Comparison of ENCODE assay signal across 9 mouse cellular contexts in genomic region chr10:128918246-128918645, GRCm38 (mm10). TPM values are rescaled to one million over a fixed set of nuclear protein-coding genes. Genes with fewer than 3 reads are reported as not detected.
A peak's percentile ranks its signal among the peaks of the same experiment; 100 is the strongest.
DNase-seq lines count a peak whose midpoint lies in the region; ATAC-seq and TF ChIP-seq lines count a peak whose summit lies in the region.
"Had no signal": no experiment of that assay in that cellular context is flagged by ENCODE, and none has a peak within 500 bp of the region (broad histone marks: within the 10 kb centered on the region; RNA-seq: fewer than 3 reads in every experiment).

No protein-coding gene starts in this region.

- H3K27me3 ChIP-seq in kidney, embryonic 16.5 days (ENCODE audit: insufficient read depth, low read length): no peaks in the 10 kb centered on the region
- H3K27me3 ChIP-seq in stomach, postnatal 0 days (ENCODE audit: control insufficient read depth, insufficient read depth, low read length): no peaks in the 10 kb centered on the region

- H3K9ac ChIP-seq in kidney, embryonic 16.5 days (replicated peaks; ENCODE audit: low read length): no peak overlapping the region
- no peak overlapping the region for H3K9ac ChIP-seq in stomach, postnatal 0 days (ENCODE audit: low read length)

- 76% methylated on average over 7 of the region's 7 CpGs for WGBS in kidney, embryonic 16.5 days
- 62% methylated on average over 7 of the region's 7 CpGs for WGBS in stomach, postnatal 0 days

- ATAC-seq in kidney, embryonic 16.5 days (ENCODE audit: low FRiP score, low TSS enrichment): no peak
- ATAC-seq in stomach, postnatal 0 days (ENCODE audit: low FRiP score, low TSS enrichment): no peak

- no peak overlapping the region for H3K4me3 ChIP-seq in layer of hippocampus, adult 2 months
- H3K4me3 ChIP-seq in kidney, embryonic 16.5 days (ENCODE audit: low read length): no peak overlapping the region
- H3K4me3 ChIP-seq in stomach, postnatal 0 days (ENCODE audit: low read depth, low read length): no peak overlapping the region

- H3K27ac ChIP-seq in layer of hippocampus, adult 2 months: peak overlapping the region; percentile 98
- peak overlapping the region; percentile 59; the same call in 1 of the 2 replicates for H3K27ac ChIP-seq in kidney, embryonic 16.5 days (ENCODE audit: low read length)
- H3K27ac ChIP-seq in stomach, postnatal 0 days (replicated peaks): peak overlapping the region; percentile 71; the same call in 1 of the 2 replicates
- H3K27ac ChIP-seq: macrophage had no signal

- H3K9me3 ChIP-seq in kidney, embryonic 16.5 days (ENCODE audit: low read length): no peaks in the 10 kb centered on the region
- no peaks in the 10 kb centered on the region for H3K9me3 ChIP-seq in stomach, postnatal 0 days (ENCODE audit: control insufficient read depth, low read length)

- H3K4me2 ChIP-seq in kidney, embryonic 16.5 days (replicated peaks; ENCODE audit: low read depth, low read length): no peak overlapping the region
- no peak overlapping the region for H3K4me2 ChIP-seq in stomach, postnatal 0 days (replicated peaks; ENCODE audit: low read depth)

- H3K36me3 ChIP-seq in kidney, embryonic 16.5 days (ENCODE audit: insufficient read depth, low read length): peaks cover 46% of the 10 kb centered on the region
- H3K36me3 ChIP-seq in stomach, postnatal 0 days (ENCODE audit: control insufficient read depth, insufficient read depth, low read length): peaks cover 16% of the 10 kb centered on the region

- peaks cover 45% of the 10 kb centered on the region for H3K4me1 ChIP-seq in kidney, embryonic 16.5 days (ENCODE audit: insufficient read depth, low read length)
- H3K4me1 ChIP-seq in stomach, postnatal 0 days (replicated peaks; ENCODE audit: control insufficient read depth, insufficient read depth): 0 out of 2 replicates have a peak, but pooled peaks cover 10% of the 10 kb centered on the region

- no peak for TF ChIP-seq CTCF in layer of hippocampus, adult 2 months (conservative IDR thresholded peaks at IDR 0.05)
- no peak for TF ChIP-seq CTCF in stomach, postnatal 0 days (IDR thresholded peaks at IDR 0.05; ENCODE audit: low read depth)

- DNase-seq in layer of hippocampus, adult 2 months (ENCODE audit: low spot score in 2 of 2): no peak
- DNase-seq in layer of hippocampus, adult 18-20 months (ENCODE audit: low spot score in 2 of 2): no peak
- peak; percentile 54 for DNase-seq in adipocyte (ENCODE audit: low spot score)
- DNase-seq in fibroblast of lung, adult 2 months (ENCODE audit: low read depth): peak; percentile 37
- DNase-seq in stomach, postnatal 0 days (ENCODE audit: low spot score): no peak
- no peak for DNase-seq in embryo, embryonic 10.5 days (ENCODE audit: low spot score)
- DNase-seq in ovary, postnatal 14 days (ENCODE audit: low spot score): no peak

- no peak for TF ChIP-seq EP300 in stomach, postnatal 0 days (optimal IDR thresholded peaks at IDR 0.05)

RNA-seq across cellular contexts. Expression of gene Rdh5, which starts 4.4 kb away (rescaled TPM):
- 1 to 10 TPM; 4.3 to 8.4 TPM for total RNA-seq in layer of hippocampus, adult 2 months (2021)
- 1 to 10 TPM; 7.1 to 8.1 TPM for total RNA-seq in layer of hippocampus, adult 18-20 months (2021)
- polyA plus RNA-seq in kidney, embryonic 16.5 days (2015; fragmentation: Nextera tagmentation; extraction: Ambion mirVana): 17.7 and 20.5 TPM in 2 replicates
- 8.1 and 9.5 TPM in 2 replicates for polyA plus RNA-seq in stomach, postnatal 0 days (2015; fragmentation: Nextera tagmentation; extraction: Ambion mirVana)

RNA-seq across cellular contexts. Expression of gene Bloc1s1, which starts 5.6 kb away (rescaled TPM):
- 100 to 1,000 TPM in 1 of 2 experiments, 10 to 100 TPM in 1; 88.5 to 102 TPM for total RNA-seq in layer of hippocampus, adult 2 months (2021)
- total RNA-seq in layer of hippocampus, adult 18-20 months (2021): 10 to 100 TPM; 94.9 to 98.7 TPM
- 227 and 234 TPM in 2 replicates for polyA plus RNA-seq in kidney, embryonic 16.5 days (2015; fragmentation: Nextera tagmentation; extraction: Ambion mirVana)
- polyA plus RNA-seq in stomach, postnatal 0 days (2015; fragmentation: Nextera tagmentation; extraction: Ambion mirVana): 194 and 198 TPM in 2 replicates

RNA-seq across cellular contexts. Expression of gene Itga7, which starts 15.4 kb away (rescaled TPM):
- total RNA-seq in layer of hippocampus, adult 2 months (2021): 10 to 100 TPM; 39.5 to 42.9 TPM
- total RNA-seq in layer of hippocampus, adult 18-20 months (2021): 10 to 100 TPM; 29.7 to 30.0 TPM
- 3.9 and 4.0 TPM in 2 replicates for polyA plus RNA-seq in kidney, embryonic 16.5 days (2015; fragmentation: Nextera tagmentation; extraction: Ambion mirVana)
- 8.5 and 8.7 TPM in 2 replicates for polyA plus RNA-seq in stomach, postnatal 0 days (2015; fragmentation: Nextera tagmentation; extraction: Ambion mirVana)
- polyA plus RNA-seq: macrophage had no signal

RNA-seq across cellular contexts. Expression of gene Cd63, which starts 17.5 kb away (rescaled TPM):
- total RNA-seq in layer of hippocampus, adult 2 months (2021): 10 to 100 TPM; 71.0 to 81.9 TPM
- 10 to 100 TPM; 74.2 to 79.4 TPM for total RNA-seq in layer of hippocampus, adult 18-20 months (2021)
- polyA plus RNA-seq in kidney, embryonic 16.5 days (2015; fragmentation: Nextera tagmentation; extraction: Ambion mirVana): 775 and 850 TPM in 2 replicates
- 760 and 773 TPM in 2 replicates for polyA plus RNA-seq in stomach, postnatal 0 days (2015; fragmentation: Nextera tagmentation; extraction: Ambion mirVana)

RNA-seq across cellular contexts. Expression of gene Gdf11, which starts 26.7 kb away (rescaled TPM):
- total RNA-seq in layer of hippocampus, adult 2 months (2021): 10 to 100 TPM; 20.5 to 21.9 TPM
- total RNA-seq in layer of hippocampus, adult 18-20 months (2021): 10 to 100 TPM; 18.2 to 18.9 TPM
- 6.8 and 7.8 TPM in 2 replicates for polyA plus RNA-seq in kidney, embryonic 16.5 days (2015; fragmentation: Nextera tagmentation; extraction: Ambion mirVana)
- polyA plus RNA-seq in stomach, postnatal 0 days (2015; fragmentation: Nextera tagmentation; extraction: Ambion mirVana): 1.5 and 1.6 TPM in 2 replicates

Comparison
In these comparisons a context has a peak if more than half of its experiments do, and no peak if none do; other contexts are left out.
1. DNase-seq: peak in adipocyte (single experiment) and fibroblast of lung, adult 2 months (single experiment); none in layer of hippocampus, adult 2 months (0 of 2), layer of hippocampus, adult 18-20 months (0 of 2), stomach, postnatal 0 days (single experiment), embryo, embryonic 10.5 days (single experiment) and ovary, postnatal 14 days (single experiment).
2. Peak in every context shown above with its lines, with median percentiles within 50 percentile points of each other: H3K27ac ChIP-seq.